Mouse (Mus musculus) fibroblast of lung, adult 2 months (primary cell): Measurements from ENCODE around the gene Pomgnt2.
"Not testable (repeated sequence)": the region's sequence is repeated elsewhere in the genome, so short reads cannot be mapped to it uniquely, and the experiment has no call there.

ENCODE experiments used
- DNase-seq: peaks from one replicate; pipeline ENCODE4 v3.0.0-alpha.2; 2011; ENCODE audit warnings: low read depth

Gene Pomgnt2

GRCm38 (mm10) chr9:121997010-121997409 is at the start of gene Pomgnt2:
Pomgnt2 (minus strand) TSS chr9:121997110.
- no peak for DNase-seq

GRCm38 (mm10) chr9:122039848-122040247 is 42.9 kb upstream of the Pomgnt2 start:
- no peak for DNase-seq

- no peak for DNase-seq
Measured at GRCm38 (mm10) chr9:122038631-122039030, 41.7 kb upstream of the Pomgnt2 start.

GRCm38 (mm10) chr9:122036496-122037054 is 39.7 kb upstream of the Pomgnt2 start:
- no peak for DNase-seq

- no peak for DNase-seq
Measured at GRCm38 (mm10) chr9:122035807-122036206, 38.9 kb upstream of the Pomgnt2 start.

- no peak for DNase-seq
Measured at GRCm38 (mm10) chr9:122034949-122035348, 38.0 kb upstream of the Pomgnt2 start.

GRCm38 (mm10) chr9:122032071-122032470 is 35.2 kb upstream of the Pomgnt2 start:
- no peak for DNase-seq

- DNase-seq, result no peak
Measured at GRCm38 (mm10) chr9:122030706-122031105, 33.8 kb upstream of the Pomgnt2 start.

GRCm38 (mm10) chr9:122029765-122030164 is 32.9 kb upstream of the Pomgnt2 start:
- DNase-seq, result no peak

- no peak for DNase-seq
Measured at GRCm38 (mm10) chr9:122027914-122028745, 31.2 kb upstream of the Pomgnt2 start.

- DNase-seq, result no peak
Measured at GRCm38 (mm10) chr9:122027081-122027913, 30.4 kb upstream of the Pomgnt2 start.

- DNase-seq, result no peak
Measured at GRCm38 (mm10) chr9:122025855-122026590, 29.1 kb upstream of the Pomgnt2 start.

- no peak for DNase-seq
Measured at GRCm38 (mm10) chr9:122024419-122024818, 27.5 kb upstream of the Pomgnt2 start.

GRCm38 (mm10) chr9:122023873-122024272 is 27.0 kb upstream of the Pomgnt2 start:
- DNase-seq, result no peak

- peak; percentile 75 for DNase-seq
Measured at GRCm38 (mm10) chr9:122022776-122023175, 25.9 kb upstream of the Pomgnt2 start.

- DNase-seq, result no peak
Measured at GRCm38 (mm10) chr9:122021581-122021980, 24.7 kb upstream of the Pomgnt2 start.

- DNase-seq, result not testable (repeated sequence)
Measured at GRCm38 (mm10) chr9:122021171-122021570, 24.3 kb upstream of the Pomgnt2 start.

GRCm38 (mm10) chr9:122020321-122020720 is 23.4 kb upstream of the Pomgnt2 start:
- DNase-seq, result no peak

GRCm38 (mm10) chr9:122018782-122019395 is 22.0 kb upstream of the Pomgnt2 start:
- DNase-seq, result peak; percentile 72

- DNase-seq, result no peak
Measured at GRCm38 (mm10) chr9:122018079-122018478, 21.2 kb upstream of the Pomgnt2 start.

- DNase-seq, result no peak
Measured at GRCm38 (mm10) chr9:122014241-122014667, 17.3 kb upstream of the Pomgnt2 start.
